Mouse (Mus musculus) liver, embryonic 14.5 days (tissue): ENCODE data around the gene Ada. TPM values are rescaled to one million over a fixed set of nuclear protein-coding genes. Genes with fewer than 3 reads are reported as not detected.
"Not testable (repeated sequence)": the region's sequence is repeated elsewhere in the genome, so short reads cannot be mapped to it uniquely, and the experiment has no call there.

Source experiments
- ATAC-seq: fragments of 200-750 bp; cut with Nextera tagmentation; 2 replicates; pipeline ENCODE4 v1.8.0; 2017; ENCODE audit warnings: moderate number of reproducible peaks, mild to moderate bottlenecking, moderate library complexity; ENCODE audit not compliant: insufficient read depth
- DNase-seq, 3 experiments: peaks; one replicate each; pipeline ENCODE4 v3.0.0-alpha.2; 2012 to 2013; ENCODE audit warnings: low read depth in 3 of 3, low spot score in 3 of 3
- H3K27ac ChIP-seq: fragments of 300-500 bp; sonication (generic); 2 replicates; pipeline ENCODE4 v1.5.1; 2014; ENCODE audit warnings: moderate library complexity, mild to moderate bottlenecking, control low read depth, inconsistent platforms
- H3K27me3 ChIP-seq: fragments of 300-500 bp; sonication (generic); 2 replicates; pipeline ENCODE4 v1.6.1; 2014; ENCODE audit warnings: mild to moderate bottlenecking, low read length, moderate library complexity; ENCODE audit not compliant: control insufficient read depth, insufficient read depth
- H3K36me3 ChIP-seq: fragments of 300-500 bp; sonication (generic); replicated peaks from 2 replicates; pipeline ENCODE4 v1.6.1; 2014; ENCODE audit warnings: low read depth; ENCODE audit not compliant: control insufficient read depth, insufficient read depth
- H3K4me1 ChIP-seq, 2 experiments: fragments of 200-500 bp in 1 of 2; fragments of 300-500 bp in 1 of 2; sonication (generic) in 1 of 2; replicated peaks; 2 replicates each; pipeline ENCODE4 v1.6.1; 2012 to 2014; ENCODE audit warnings: antibody characterized with exemption in 1 of 2, inconsistent platforms in 1 of 2, low read length in 1 of 2; ENCODE audit not compliant: control insufficient read depth in 2 of 2, insufficient read depth in 2 of 2
- H3K4me2 ChIP-seq: fragments of 300-500 bp; sonication (generic); 2 replicates; pipeline ENCODE4 v1.6.1; 2014; ENCODE audit warnings: low read depth, mild to moderate bottlenecking, control low read depth, moderate library complexity
- H3K4me3 ChIP-seq, 2 experiments: fragments of 200-500 bp in 1 of 2; fragments of 300-500 bp in 1 of 2; sonication (generic) in 1 of 2; 2 replicates each; pipeline ENCODE4 v1.5.1; 2012 to 2014; ENCODE audit warnings: low read depth in 2 of 2, low read length in 2 of 2, mild to moderate bottlenecking in 2 of 2, control low read depth in 1 of 2, inconsistent platforms in 1 of 2, moderate library complexity in 1 of 2; ENCODE audit not compliant: insufficient read depth in 1 of 2
- H3K9ac ChIP-seq: fragments of 300-500 bp; sonication (generic); replicated peaks from 2 replicates; pipeline ENCODE4 v1.6.1; 2014; ENCODE audit warnings: mild to moderate bottlenecking, control low read depth, moderate library complexity
- H3K9me3 ChIP-seq: fragments of 300-500 bp; sonication (generic); 2 replicates; pipeline ENCODE4 v1.6.1; 2016; ENCODE audit warnings: low read length, mixed read lengths; ENCODE audit not compliant: control insufficient read depth
- CTCF ChIP-seq: IDR thresholded peaks from 2 replicates; pipeline ENCODE4 v1.5.1; 2016; ENCODE audit warnings: antibody characterized with exemption, low read depth, control low read depth
- EP300 ChIP-seq: IDR thresholded peaks from 2 replicates; pipeline ENCODE4 v1.6.1; 2016; ENCODE audit warnings: antibody characterized with exemption, low read depth
- WGBS: fragments of 180-500 bp; shearing (Covaris S2); extraction: QIAGEN DNeasy Blood & Tissue Kit; methylation state at CpG from one replicate; pipeline ENCODE4 v1.1.7; 2014; ENCODE audit not compliant: insufficient replicate concordance; 5-methylcytosine and 5-hydroxymethylcytosine counted together
- polyA plus RNA-seq, 2 experiments: library from polyadenylated mRNA; depleted of rRNA in 1 of 2; stranded (reverse) in 1 of 2; unstranded in 1 of 2; fragments of >200 nt; fragmentation: Nextera tagmentation in 1 of 2; extraction: Ambion mirVana in 1 of 2; gene quantifications; 2 replicates each; pipeline versions ENCODE4 v1.2.1 to v1.2.3; 2012 to 2014

The Ada gene
- polyA plus RNA-seq, 2 experiments = 2.9 to 3.8 TPM

- peak overlapping the region; percentile 26; the same call in 1 of the 2 replicates for H3K27ac ChIP-seq
- no peaks in the 10 kb centered on the region for H3K36me3 ChIP-seq
- H3K27me3 ChIP-seq = no peaks in the 10 kb centered on the region
- 31% methylated on average over 3 of the region's 3 CpGs for WGBS
- DNase-seq (no peak), ATAC-seq (peak; percentile 18; the same call in 1 of the 2 replicates)
- no peaks in the 10 kb centered on the region for H3K9me3 ChIP-seq
- TF ChIP-seq CTCF (no peak), EP300 (peak; percentile 77)
- no peak overlapping the region for H3K4me3 ChIP-seq
- H3K9ac ChIP-seq = peak overlapping the region; percentile 2; the same call in 1 of the 2 replicates
- H3K4me1 ChIP-seq = peaks cover 64 to 79% of the 10 kb centered on the region in 2 experiments
- peak overlapping the region; percentile 19; the same call in 1 of the 2 replicates for H3K4me2 ChIP-seq
These were observed 60.3 kb downstream of the Ada start for GRCm38 (mm10) chr2:163689771-163690170.

- WGBS = 78% methylated on average over 1 of the region's 1 CpGs
- not testable (repeated sequence) for DNase-seq, H3K27ac ChIP-seq, H3K4me2 ChIP-seq, H3K9me3 ChIP-seq, H3K27me3 ChIP-seq, H3K36me3 ChIP-seq, H3K9ac ChIP-seq, H3K4me3 ChIP-seq, ATAC-seq
- peaks cover 60 to 79% of the 10 kb centered on the region in 2 experiments for H3K4me1 ChIP-seq
These were observed 61.7 kb downstream of the Ada start for GRCm38 (mm10) chr2:163688377-163688776.

- Histone ChIP-seq H3K4me3 (no peak overlapping the region), H3K36me3 (no peaks in the 10 kb centered on the region), H3K9me3 (no peaks in the 10 kb centered on the region), H3K27me3 (no peaks in the 10 kb centered on the region), H3K4me1 (peaks cover 46 to 73% of the 10 kb centered on the region in 2 experiments), H3K9ac (0 out of 2 replicates have a peak overlapping the region, but pooled peaks have one; percentile 23), H3K4me2 (peak overlapping the region; percentile 20; the same call in 1 of the 2 replicates), H3K27ac (no peak overlapping the region)
- 67% methylated on average over 3 of the region's 3 CpGs for WGBS
- DNase-seq (no peak), ATAC-seq (no peak)
- no peak for TF ChIP-seq CTCF
- TF ChIP-seq EP300 = no peak
These were observed 63.2 kb downstream of the Ada start for GRCm38 (mm10) chr2:163686886-163687285.

- WGBS = 21% methylated on average over 5 of the region's 5 CpGs
- no peaks in the 10 kb centered on the region for H3K27me3 ChIP-seq
- no peaks in the 10 kb centered on the region for H3K9me3 ChIP-seq
- no peak overlapping the region for H3K27ac ChIP-seq
- no peak overlapping the region for H3K4me3 ChIP-seq
- H3K4me1 ChIP-seq = peaks cover 42 to 69% of the 10 kb centered on the region in 2 experiments
- H3K9ac ChIP-seq = no peak overlapping the region
- H3K4me2 ChIP-seq = peak overlapping the region; percentile 20; the same call in 1 of the 2 replicates
- DNase-seq = no peak
- peak; percentile 62; the same call in 1 of the 2 replicates for ATAC-seq
- no peaks in the 10 kb centered on the region for H3K36me3 ChIP-seq
- peak; percentile 41; the same call in 1 of the 2 replicates for TF ChIP-seq EP300
- TF ChIP-seq CTCF = no peak
These were observed 63.8 kb downstream of the Ada start for GRCm38 (mm10) chr2:163686233-163686632.

- ATAC-seq = 0 out of 2 replicates have a peak, but pooled peaks have one; percentile 14
- Histone ChIP-seq H3K27ac (no peak overlapping the region), H3K4me2 (no peak overlapping the region), H3K36me3 (no peaks in the 10 kb centered on the region), H3K9ac (no peak overlapping the region), H3K4me3 (no peak overlapping the region), H3K4me1 (peaks cover 40 to 64% of the 10 kb centered on the region in 2 experiments), H3K9me3 (no peaks in the 10 kb centered on the region), H3K27me3 (no peaks in the 10 kb centered on the region)
- no peak for TF ChIP-seq CTCF
- no peak for TF ChIP-seq EP300
- no peak for DNase-seq
- 51% methylated on average over 6 of the region's 6 CpGs for WGBS
These were observed 64.3 kb downstream of the Ada start for GRCm38 (mm10) chr2:163685761-163686200.
